Mouse (Mus musculus) c-Kit-positive CD71-negative TER-119-negative erythroid progenitor cells, embryonic 14.5 days (primary cell): ENCODE results near the gene Dnajc27.

Experiments
- DNase-seq: peaks from one replicate; pipeline ENCODE4 v3.0.0-alpha.2; 2013; ENCODE audit warnings: low read depth

The Dnajc27 gene

DNA sequence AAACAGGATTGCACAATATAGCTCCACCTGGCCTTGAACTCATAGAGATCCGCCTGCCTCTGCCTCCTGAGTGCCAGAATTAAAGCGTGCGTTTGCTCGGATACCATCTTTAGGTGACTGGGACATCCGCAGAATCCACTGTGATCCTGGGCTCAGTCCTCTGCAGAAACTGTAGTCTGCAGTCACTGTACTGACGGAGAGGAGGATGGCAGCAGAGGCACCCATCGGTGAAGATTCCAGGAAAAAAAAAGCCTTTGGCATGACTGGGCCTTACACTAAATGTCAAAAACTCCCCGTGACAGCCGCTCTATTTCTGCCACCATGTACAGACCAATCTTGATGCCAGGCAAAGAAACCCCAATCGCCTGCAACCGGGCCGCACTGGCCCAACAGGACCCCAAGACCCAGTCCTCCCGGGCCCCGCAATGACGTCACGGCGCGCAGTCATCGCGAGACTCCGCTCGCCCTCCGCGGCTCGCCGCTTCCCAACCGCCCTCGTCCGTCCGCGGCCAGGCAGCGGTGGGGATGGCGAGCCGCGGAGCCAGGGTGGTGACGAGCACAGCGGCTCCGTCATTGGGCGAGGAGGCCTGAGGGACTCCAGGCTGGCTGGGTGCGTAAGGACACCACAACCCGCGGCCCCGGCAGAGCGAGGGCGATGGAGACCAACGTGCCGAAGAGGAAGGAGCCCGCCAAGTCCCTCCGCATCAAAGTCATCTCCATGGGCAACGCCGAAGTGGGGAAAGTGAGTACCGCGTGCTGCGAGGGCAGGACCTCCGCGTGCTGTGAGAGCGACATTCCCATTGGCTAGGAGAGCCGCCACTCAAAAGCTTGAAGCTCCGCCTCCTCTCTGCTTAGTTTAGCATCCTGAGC, at the start of gene Dnajc27:
Gene Dnajc27 (plus strand): TSS at position 452 of the 870 bp plus-strand sequence.
- peak; percentile 89 for DNase-seq

DNA sequence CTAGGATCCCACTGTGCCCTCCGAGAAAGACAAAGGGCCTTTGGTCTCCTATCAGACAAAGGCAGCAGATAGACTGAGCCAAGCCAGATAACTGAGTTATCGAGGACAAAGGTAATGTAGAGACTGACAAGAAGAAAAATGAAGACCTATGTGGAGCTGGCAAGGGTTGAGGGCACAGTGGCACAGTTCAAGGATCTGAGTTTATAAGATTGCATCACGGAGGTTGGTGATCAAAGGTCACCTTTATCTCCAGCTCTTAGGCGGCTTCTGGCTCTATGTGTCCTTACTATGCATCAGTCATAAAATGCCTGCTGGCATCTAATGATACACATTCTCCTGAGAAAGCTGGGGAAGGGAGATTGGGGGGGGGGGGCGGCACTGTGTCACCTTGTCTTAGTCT, 46.2 kb upstream of the Dnajc27 start:
- no peak for DNase-seq

DNA sequence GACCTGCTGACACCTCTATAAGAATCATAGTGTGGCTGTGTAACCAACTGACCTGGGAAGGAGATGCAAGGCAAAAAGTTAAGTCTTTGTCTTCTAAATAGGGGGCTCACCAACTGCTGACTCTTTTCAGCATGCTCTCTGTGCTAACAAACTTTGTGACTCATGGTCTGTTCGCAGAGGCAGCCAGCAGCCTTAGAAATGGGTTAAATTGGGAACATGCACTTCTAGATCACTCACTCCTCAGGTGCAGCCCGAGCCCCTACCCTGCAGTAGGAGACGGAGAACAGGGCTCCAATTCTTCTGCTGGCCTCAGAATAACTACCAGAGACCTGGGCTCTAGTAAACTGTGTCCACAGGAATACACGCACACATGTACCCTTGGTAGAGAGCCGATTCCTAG, 44.9 kb upstream of the Dnajc27 start:
- no peak for DNase-seq

DNA sequence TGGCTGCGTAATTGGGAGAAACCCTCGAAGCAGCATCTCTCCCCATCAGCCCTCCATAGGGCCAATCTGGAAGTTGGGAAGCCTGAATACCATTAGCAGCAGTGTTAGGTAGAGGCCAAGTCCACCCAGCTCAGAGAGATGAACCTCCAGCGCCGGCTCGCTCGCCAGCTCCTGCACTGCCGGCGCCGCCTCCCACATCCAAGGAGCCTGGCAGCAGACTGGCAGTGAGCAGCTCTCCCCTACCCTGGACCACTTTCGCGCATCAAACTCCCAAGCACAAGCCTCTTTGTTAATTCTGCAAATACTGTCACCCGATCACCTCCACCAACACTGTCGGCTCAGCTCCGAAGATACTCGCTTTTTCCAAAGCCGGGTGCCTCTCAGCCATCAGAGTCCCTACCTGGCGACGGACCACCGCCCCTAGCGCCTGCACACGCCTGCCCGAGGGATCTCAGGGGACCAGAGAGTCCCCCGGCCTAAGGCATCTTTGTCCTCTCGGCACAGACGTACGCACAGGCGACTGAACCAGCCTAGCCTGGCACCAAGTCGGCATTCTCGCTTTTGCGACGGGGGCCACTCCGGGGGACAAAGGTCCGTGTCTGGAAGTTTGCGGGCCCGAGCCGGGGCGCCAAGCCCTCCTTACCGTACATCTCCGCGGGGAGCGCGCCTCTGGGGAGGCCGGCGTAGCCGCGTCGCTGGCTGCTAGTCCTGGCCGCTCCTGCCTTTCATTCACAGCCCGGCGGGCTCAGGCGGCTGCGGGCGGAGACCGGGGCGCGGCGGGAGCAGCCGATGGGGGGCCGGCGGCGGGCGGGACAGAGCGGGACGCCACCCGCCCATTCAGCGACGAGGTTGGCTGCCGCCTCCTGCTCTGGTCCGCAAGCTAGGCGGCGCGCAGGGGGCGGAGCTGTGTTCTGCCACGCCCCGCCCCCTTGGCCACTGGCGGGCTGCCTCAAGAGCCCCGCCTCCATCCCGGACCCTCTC, 44.0 kb upstream of the Dnajc27 start, which contains the start of gene Efr3b:
Gene Efr3b (minus strand): TSS at position 855 of the 981 bp plus-strand sequence.
- peak; percentile 44 for DNase-seq

DNA sequence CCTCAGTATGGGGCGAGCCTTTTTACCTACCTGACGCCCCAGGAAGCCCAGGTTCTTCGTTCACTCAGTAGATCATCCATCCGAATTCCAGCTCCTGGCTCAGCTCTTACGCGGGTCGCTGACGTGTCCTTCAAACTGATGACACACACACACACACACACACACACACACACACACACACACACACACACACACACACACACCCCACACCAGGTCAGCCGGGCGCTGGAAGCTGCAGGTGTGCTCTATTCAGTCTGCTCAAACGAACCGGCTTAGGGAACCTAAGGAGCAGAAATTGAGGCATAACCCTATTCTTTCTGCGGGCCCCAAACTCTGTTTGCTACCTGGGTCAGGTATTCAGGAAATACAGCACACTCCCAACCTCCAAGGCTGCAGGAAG, 43.3 kb upstream of the Dnajc27 start:
- no peak for DNase-seq

DNA sequence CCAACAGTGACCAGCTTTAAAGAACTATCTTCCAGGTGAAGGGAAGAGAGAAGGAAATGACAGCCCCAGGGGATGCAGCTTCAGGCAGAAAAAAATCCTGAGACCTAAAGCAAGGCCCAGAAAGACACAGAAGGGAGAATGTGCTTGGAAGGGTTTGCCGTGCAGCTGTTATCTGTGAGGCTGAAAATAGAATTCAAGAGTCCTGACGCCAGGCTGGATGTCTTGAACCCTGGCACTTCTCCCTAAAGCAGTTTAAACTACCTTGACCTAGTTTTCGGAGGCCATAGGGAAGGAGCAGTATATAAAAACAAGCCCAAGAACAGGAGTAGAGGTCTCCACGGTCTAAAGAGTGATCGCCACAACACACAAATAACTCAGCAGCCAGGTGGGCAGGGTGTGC, 40.0 kb upstream of the Dnajc27 start:
- DNase-seq: no peak

DNA sequence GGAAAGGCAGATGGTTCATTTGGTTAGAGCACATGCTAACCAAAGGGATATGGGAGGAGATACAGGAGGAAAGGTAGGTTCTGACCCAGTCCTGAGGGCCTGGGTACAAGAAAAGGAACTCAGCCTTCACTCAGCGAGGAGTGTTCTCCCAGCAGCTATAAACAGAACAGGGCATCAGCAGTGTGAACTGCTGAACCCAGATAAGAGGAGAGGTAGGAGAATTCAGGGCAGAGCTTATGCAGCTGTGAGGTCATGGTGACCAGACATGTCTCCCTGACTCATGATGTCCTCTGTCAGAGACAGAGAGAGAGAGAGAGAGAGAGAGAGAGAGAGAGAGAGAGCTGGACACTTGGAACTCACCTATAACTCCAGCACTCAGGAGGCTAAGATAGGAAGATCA, 36.4 kb upstream of the Dnajc27 start:
- DNase-seq: no peak

DNA sequence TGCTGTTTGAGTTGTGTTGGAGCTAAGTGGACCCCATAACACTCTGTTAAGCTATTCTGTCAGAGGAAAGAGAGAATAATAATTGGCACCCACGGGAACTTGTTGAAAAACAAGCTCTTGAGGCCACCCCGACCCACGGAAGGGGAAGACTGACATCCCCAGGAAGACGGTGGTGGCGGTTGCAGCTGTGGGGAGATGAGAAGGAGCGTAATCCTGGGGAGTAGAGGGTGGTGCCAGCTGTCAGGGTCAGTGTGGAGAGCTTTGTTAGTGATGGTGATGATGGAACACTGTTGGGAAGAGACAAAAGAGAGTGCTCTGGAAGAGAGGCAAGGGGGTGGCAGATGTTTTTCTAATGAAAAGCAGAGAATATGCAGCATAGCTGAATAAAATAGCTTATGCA, 34.4 kb upstream of the Dnajc27 start:
- DNase-seq: no peak

DNA sequence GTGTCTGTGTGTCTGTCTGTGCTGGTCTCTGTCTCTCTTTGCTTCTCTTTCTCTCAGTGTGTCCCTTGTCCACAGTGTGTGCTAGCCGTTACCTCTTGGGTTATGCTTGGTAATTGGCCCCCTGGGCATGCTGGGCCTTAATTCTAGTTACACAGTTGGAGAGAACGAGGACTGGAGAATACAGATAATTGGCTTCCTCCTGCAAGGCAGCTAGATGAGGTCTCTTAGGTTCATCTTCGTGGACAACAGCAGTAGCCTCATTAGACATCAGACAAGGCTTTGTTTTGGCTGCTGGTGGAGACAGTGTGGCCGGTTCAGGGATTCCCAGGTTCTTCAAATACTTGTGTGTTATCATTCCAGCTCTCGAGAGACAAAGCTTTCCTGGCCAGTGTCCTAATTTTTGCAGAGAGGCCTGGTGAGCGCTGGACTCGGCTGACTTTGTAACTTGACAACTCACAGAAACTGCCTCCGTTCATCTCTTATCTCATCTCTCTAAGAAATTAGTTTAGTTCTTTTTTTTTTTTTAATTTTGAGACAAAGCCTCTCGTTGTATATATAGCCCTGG, 31.4 kb upstream of the Dnajc27 start:
- DNase-seq: no peak

DNA sequence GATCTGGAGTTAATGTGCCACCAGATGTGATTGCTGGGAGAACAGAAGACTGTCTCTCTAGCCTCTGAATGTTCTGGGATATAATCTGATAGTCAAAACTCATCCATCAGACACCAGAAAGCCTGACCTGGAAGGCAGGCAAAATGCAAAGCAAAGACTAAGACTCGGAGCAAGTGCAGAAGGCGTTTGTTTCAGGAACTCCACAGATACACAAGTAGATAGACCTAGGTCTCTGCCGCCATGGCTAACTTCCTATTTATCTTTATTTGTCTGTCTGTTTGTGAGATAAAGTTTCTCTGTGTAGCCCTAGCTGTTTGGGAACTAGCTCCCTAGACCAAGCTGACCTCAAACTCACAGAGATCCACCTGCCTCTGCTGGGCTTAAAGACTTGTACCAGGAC, 28.7 kb upstream of the Dnajc27 start:
- no peak for DNase-seq

DNA sequence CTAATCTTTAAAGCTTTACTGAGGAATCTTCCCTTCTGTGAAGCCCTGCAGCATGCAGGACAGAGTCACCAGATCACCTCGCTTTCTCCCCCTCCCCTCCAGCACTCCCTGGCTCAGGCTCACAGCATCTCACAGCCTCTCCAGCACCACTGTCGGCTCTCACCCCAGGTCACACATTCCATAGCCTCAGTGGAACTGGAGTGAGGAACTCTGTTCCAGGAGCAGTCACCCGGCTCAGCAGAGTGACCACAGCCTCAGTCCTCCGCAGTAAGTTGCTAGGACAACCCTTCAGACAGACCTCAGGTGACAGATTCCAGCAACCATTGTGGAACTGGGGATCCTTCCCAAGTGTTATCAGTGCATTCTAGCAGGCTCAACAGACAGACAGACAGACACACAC, 27.5 kb upstream of the Dnajc27 start:
- no peak for DNase-seq

DNA sequence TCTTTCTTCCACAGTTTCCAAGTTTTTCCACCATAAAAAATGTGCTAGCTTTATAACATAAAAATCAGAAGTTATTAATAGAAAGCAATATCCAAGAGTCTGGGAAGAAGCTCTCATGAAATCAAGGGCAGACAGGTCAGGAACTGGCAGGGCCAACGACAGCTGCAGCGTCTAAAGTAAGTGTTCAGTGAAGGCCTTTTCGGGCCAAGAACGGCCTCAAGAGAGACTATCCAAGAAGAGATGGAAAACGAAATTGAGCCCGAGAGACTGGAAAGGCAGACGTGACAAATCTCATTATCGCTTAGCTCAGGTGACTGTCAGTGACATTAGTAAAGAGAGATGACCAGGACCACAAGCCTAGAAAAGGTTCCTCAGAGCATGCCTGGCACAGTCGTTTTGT, 24.1 kb upstream of the Dnajc27 start:
- DNase-seq: no peak

DNA sequence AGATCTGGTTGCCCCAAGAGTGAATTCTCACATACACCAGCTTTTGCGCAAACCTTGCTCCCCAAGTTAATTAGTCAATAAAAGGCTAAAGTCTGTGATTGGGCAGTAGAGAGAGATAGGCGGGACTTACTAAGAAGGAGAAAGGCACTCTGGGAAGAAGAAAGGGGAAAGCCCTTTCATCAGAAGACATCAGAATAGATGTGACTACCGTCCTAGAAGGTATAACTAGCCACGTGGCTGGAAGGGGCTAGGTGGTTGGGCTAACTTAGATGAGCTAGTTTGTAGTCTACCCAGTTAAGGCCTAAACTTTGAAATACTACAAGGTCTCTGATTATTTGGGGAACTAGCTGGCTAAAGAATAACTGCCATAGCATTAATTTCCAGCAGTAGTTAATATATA, 22.7 kb upstream of the Dnajc27 start:
- DNase-seq: no peak

DNA sequence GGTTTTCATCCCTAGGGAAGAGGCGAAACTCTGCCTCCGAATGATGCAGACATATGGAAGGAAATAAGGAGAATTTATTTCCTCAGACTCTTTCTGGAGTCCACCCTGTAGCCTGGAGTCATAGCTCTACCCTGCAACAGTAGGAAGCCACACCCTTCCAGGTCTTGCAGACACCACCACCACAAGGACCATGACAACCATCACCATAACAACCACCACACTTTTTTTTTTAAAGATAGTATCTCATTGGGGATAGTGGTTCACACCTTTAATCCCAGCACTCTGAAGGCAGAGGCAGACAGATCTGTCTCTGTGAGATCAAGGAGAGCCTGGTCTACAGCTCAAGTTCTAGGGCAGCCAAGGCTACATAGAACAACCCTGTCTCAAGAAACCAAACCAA, 16.9 kb upstream of the Dnajc27 start:
- DNase-seq: no peak

DNA sequence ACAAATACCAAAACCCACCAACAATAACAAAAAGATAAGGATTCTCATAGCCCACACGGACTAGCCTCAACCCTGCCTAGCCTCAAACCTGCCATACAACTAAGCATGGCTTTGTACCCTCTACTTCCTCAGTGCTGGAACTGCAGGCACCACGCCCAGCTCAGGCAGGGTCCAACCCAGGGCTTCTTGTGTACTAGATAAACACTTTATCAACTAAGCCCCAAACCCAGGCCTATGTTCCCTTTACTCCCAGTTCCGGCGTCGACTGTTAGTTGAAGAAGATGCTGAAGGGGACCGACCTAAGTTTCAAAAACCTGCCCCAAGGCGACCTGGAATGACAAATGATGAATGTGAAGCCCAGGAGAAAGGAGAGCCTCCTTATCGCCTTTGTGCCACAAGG, 16.4 kb upstream of the Dnajc27 start:
- no peak for DNase-seq

DNA sequence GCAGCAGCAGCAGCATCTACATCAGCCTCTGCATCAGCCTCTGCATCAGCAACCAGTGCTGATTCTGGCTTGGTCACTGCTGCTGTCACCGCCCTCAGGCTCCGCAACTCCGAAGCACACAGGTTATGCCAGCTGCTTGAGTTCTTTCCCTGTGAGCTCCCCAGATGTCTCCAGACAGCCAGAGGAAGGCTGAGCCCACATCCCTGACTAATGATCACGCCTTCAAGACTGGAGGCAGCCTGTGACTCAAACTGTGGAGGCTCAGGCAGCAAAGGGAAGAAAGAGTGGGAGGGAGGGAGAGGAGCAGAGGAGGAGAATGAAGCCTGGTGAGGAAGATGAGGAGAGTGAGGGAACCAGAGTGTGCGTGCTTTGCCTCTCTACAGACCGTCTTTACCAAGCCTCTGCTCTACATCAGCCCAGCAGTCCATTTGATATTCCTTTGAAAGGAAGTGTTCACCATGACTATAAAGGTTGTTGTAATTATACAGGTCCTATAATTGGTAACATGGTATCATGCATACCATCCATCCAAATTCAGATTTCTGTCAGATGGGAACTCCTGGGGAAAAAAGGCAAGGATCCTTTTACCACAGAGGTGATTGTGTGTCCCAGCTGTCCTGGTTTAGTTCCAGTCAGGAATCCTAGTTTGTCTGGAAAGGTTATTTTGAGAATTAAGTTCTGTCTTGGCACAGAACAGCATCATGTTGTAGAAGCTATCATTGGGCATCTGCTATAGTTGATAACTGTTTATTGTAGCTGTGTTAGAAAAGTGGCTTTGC, 15.5 kb upstream of the Dnajc27 start:
- no peak for DNase-seq

DNA sequence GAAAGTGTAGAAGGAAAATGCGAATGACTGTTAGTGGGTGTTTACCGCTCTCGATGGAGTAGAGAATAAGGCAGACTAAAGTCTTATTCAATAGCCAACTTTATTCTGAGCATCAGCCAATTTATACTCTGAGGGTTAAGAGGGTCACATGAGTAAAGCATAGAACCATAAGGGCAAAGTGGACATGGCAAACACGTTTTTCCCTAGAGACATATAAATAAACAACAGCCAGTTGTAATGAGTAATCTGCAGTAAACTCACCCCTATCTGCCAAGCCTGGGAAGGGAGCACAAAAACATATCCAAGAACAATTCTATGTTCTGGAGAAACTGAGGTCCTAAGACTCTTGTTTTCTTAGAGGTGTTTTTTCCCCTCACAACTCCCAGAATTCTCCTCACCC, 13.8 kb upstream of the Dnajc27 start:
- no peak for DNase-seq

DNA sequence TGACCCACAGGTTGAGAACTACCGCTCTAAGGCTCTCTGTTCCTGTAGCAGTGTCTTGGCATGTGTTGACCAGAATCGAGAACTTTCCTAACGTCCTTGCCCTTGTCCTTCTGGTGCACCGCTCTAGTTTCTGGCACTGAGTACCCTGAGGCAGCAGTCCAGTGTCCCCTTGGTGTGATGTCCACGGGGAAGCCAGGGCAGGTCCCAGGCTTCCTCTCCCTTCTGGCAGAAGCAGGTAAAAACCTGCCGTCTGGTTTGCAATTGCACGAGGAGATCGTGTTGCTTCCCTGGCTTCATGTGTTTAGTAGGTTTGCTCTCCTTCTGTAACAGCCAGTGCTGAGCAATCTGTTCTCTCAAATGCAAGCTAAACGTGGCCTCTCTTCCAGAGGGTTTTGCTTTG, 10.7 kb upstream of the Dnajc27 start:
- DNase-seq: no peak

DNA sequence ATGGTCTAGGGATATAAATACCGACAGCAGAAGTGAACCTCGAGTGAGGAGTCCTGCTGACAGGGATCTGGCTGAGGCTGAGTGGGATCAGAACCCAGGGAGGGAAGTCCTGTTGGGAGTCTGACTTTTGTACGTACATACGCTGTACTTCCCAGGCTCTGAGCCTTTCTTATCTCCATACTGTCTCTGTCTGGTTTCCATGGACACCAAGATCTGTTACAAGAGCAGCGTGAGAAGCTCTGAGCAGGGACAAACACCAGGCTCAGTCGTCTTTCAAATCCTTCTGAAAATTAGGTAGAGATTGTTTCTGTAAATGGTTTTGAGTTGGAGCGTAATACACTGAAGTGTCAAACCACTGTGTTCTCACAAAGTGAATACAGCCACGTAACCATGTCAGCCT, 7.0 kb upstream of the Dnajc27 start:
- no peak for DNase-seq

DNA sequence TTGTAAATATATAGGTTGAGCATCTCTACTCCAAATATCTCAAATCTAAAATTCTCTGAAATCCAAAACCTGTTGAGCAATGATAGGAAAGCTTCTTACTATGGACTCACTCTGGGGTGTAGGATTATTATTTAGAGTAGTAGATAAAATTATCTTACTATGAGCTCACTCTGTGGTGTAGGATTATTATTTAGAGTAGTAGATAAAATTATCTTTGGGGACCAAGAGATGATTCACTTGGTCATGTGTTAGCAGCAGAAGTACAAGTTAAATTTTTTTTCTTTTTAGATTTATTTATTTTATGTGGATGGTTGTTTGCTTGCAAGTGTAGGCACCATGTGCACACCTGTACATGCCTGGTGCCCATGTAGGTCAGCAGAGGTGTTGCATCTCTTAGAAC, 6.0 kb upstream of the Dnajc27 start:
- DNase-seq: no peak

DNA sequence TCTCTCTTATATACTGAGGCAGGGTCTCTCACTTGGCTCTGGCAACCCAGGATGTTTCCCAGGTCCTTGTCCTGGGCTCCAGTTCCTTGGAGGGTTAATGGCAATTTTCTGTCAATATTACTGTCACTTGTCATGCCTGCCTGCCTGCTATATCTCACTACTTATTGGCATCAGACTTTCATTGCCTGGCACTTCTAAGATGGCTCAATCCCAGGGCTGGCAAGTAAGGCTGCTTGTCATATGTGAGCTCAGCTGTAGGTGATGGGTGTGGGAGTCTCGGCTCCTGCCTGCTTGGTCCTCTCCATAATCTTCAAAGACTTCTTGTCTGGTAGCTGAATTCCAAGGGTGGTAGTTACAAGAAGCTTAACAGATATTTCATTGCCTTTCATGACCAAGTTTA, 4.3 kb upstream of the Dnajc27 start:
- no peak for DNase-seq

DNA sequence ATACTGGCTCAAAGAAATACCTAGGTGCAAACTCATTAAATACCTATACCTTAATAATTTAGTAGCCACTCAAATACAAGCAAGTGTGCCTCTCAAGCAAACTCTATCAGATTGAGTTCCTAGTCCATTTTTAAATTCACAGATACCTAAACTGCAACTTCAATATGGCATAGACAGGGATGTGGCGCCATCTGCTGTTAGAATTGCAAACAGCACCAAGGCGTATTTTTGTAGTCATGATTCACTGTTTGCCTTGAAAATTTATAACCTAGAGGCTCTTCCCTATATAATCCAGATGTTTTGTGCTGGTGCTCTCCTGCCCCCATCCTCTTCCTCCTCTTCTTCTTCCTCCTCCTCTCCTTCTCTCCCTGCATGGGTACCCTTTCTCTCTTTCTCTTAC, 2.1 kb upstream of the Dnajc27 start:
- DNase-seq: peak; percentile 68
